Mouse (Mus musculus) c-Kit-positive CD71-positive TER-119-negative erythroid progenitor cells, embryonic 14.5 days (primary cell): ENCODE data around the gene 1700016C15Rik.

ENCODE experiments used
- DNase-seq: peaks from one replicate; pipeline ENCODE4 v3.0.0-alpha.2; 2013; ENCODE audit warnings: low read depth

The 1700016C15Rik gene

GRCm38 (mm10) chr1:177729043-177730024, at the start of gene 1700016C15Rik:
1700016C15Rik (plus strand) TSS chr1:177729814.
- no peak for DNase-seq

- DNase-seq: peak; percentile 22
Measured at GRCm38 (mm10) chr1:177681239-177681638, 48.4 kb upstream of the 1700016C15Rik start.

GRCm38 (mm10) chr1:177683931-177684836, 45.4 kb upstream of the 1700016C15Rik start:
- no peak for DNase-seq

- DNase-seq: peak; percentile 19
Measured at GRCm38 (mm10) chr1:177684901-177685300, 44.7 kb upstream of the 1700016C15Rik start.

- no peak for DNase-seq
Measured at GRCm38 (mm10) chr1:177686137-177686536, 43.5 kb upstream of the 1700016C15Rik start.

GRCm38 (mm10) chr1:177686982-177687381, 42.6 kb upstream of the 1700016C15Rik start:
- no peak for DNase-seq

GRCm38 (mm10) chr1:177692491-177692890, 37.1 kb upstream of the 1700016C15Rik start:
- no peak for DNase-seq

GRCm38 (mm10) chr1:177693486-177694252, 35.9 kb upstream of the 1700016C15Rik start:
- no peak for DNase-seq

- no peak for DNase-seq
Measured at GRCm38 (mm10) chr1:177700560-177700959, 29.1 kb upstream of the 1700016C15Rik start.

GRCm38 (mm10) chr1:177702481-177703146, 27.0 kb upstream of the 1700016C15Rik start:
- DNase-seq: no peak

- DNase-seq: no peak
Measured at GRCm38 (mm10) chr1:177703147-177703807, 26.3 kb upstream of the 1700016C15Rik start.

GRCm38 (mm10) chr1:177705204-177705603, 24.4 kb upstream of the 1700016C15Rik start:
- no peak for DNase-seq

GRCm38 (mm10) chr1:177707571-177707970, 22.0 kb upstream of the 1700016C15Rik start:
- DNase-seq: no peak

GRCm38 (mm10) chr1:177708583-177709055, 21.0 kb upstream of the 1700016C15Rik start:
- no peak for DNase-seq

- no peak for DNase-seq
Measured at GRCm38 (mm10) chr1:177711000-177711399, 18.6 kb upstream of the 1700016C15Rik start.

- no peak for DNase-seq
Measured at GRCm38 (mm10) chr1:177711418-177711817, 18.2 kb upstream of the 1700016C15Rik start.

GRCm38 (mm10) chr1:177713635-177714396, 15.8 kb upstream of the 1700016C15Rik start:
- no peak for DNase-seq

GRCm38 (mm10) chr1:177714397-177715012, 15.1 kb upstream of the 1700016C15Rik start:
- no peak for DNase-seq

- DNase-seq: peak; percentile 55
Measured at GRCm38 (mm10) chr1:177716448-177716847, 13.2 kb upstream of the 1700016C15Rik start.
